Mouse (Mus musculus) liver, postnatal 0 days (tissue): ENCODE data around the gene Wipf1.

Experiments
- CTCF ChIP-seq: sonication (generic); IDR thresholded peaks from 2 replicates; pipeline ENCODE4 v1.5.1; 2016; ENCODE audit warnings: antibody characterized with exemption, low read depth
- EP300 ChIP-seq: IDR thresholded peaks from 2 replicates; pipeline ENCODE4 v1.6.1; 2016; ENCODE audit warnings: antibody characterized with exemption, low read depth, mild to moderate bottlenecking

- no peak for TF ChIP-seq CTCF
- no peak for TF ChIP-seq EP300
These were observed 33.1 kb upstream of the Wipf1 start for GRCm38 (mm10) chr2:73562656-73563055.
